Mouse (Mus musculus) liver, adult 2 months (tissue): Measurements from ENCODE around the gene Ndufb2.

Experiments
- CTCF ChIP-seq: fragments of 200-500 bp; IDR thresholded peaks from 2 replicates; pipeline ENCODE4 v1.5.1; 2011; ENCODE audit warnings: low read depth, low read length, control low read depth
- POLR2A ChIP-seq: fragments of 200-500 bp; IDR thresholded peaks from 2 replicates; pipeline ENCODE4 v1.6.1; 2011; ENCODE audit warnings: low read length, control low read depth; ENCODE audit not compliant: insufficient read depth; ENCODE audit errors: extremely low read depth

DNA sequence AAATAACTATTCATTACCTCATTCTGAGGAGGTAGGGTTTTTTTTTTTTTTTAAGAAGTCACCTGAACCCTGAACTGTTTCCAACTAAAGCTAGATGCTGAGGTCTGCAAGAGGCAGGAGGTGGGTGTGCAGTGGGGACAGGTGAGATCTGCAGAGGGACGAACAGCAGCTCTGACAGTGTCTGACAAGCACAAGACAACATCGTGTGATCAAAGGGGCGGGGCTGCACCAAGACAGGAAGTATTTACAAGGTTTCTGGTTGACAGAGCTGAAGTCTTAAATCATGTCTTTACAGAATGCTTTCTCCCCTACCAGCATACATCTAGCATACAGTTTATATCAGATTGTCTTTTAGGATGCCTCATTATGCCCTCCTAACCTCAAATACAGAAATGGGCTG is 14.5 kb downstream of the Ndufb2 start:
- TF ChIP-seq POLR2A (no peak), CTCF (no peak)
